Mouse (Mus musculus) activated CD4-positive, CD25-positive, alpha-beta regulatory T cell, adult 9 weeks (primary cell): ENCODE data around the gene Gm14698. TPM values are rescaled to one million over a fixed set of nuclear protein-coding genes. Genes with fewer than 3 reads are reported as not detected.

Experiments
- polyA plus RNA-seq: library from polyadenylated mRNA; unstranded; fragments of 100-300 nt; shearing (Covaris generic); gene quantifications from one replicate; pipeline ENCODE4 v1.2.1, GENCODE M21; 2017

Gene Gm14698
- 0.56 TPM for polyA plus RNA-seq

GRCm38 (mm10) chrX:68821059-68821458 lies at the start of gene Gm14698:
Gene Gm14698, plus strand, starts transcription at chrX:68821093.

Other genes with a start within 250 kb of the Gm14698 start
- 14.9 TPM for gene Fmr1, start 142.6 kb upstream of the Gm14698 start, polyA plus RNA-seq
- not detected for gene Fmr1nb, start 59.3 kb upstream of the Gm14698 start, polyA plus RNA-seq
- not detected for gene Gm6812, start 72.0 kb downstream of the Gm14698 start, polyA plus RNA-seq